Mouse (Mus musculus) adipocyte (in vitro differentiated cells): ENCODE data around the gene Schip1.
A peak's percentile ranks its signal among the peaks of the same experiment; 100 is the strongest.

Experiments used
- DNase-seq: peaks from one replicate; pipeline ENCODE4 v3.0.0-alpha.2; 2016; ENCODE audit warnings: low spot score

The Schip1 gene

DNA sequence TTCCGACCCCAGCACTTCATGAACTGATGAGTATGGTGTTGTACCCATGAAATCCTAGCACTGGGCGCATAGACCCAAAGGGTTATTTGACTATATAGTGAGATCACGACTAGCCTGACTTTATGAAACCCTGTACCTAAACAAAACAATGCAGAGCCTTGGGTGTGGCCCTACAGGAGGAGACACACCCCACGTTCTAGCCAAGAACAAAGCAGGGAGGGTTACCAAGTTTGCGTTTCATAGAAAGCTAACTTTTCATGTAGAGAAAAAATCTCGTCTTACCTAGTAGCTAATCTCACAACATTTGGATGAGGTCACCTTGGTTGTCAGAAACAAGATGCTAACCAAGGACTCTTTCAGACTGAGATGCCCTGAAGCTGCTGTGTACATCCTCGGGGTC, 411.7 kb downstream of the Schip1 start:
- DNase-seq: no peak

DNA sequence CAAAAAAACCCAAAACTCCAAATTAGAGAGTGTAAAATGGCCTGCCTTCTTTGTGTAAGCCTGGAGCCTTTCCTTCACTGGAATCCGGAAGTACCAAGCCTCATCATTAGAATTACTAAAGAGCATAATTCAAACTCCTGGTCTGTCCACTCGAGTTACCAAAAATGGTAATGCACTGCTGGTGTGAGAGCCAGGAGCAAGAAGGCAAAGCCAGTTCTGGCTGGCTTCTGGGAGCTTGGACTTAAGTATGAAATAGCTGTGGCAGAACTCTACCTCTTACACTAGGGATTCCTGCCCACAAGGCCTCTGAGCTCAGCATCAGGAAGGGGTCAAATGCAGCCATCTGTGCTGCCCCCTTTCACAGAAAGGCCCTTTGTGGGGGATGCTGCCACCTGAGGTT, 412.9 kb downstream of the Schip1 start:
- DNase-seq: no peak

DNA sequence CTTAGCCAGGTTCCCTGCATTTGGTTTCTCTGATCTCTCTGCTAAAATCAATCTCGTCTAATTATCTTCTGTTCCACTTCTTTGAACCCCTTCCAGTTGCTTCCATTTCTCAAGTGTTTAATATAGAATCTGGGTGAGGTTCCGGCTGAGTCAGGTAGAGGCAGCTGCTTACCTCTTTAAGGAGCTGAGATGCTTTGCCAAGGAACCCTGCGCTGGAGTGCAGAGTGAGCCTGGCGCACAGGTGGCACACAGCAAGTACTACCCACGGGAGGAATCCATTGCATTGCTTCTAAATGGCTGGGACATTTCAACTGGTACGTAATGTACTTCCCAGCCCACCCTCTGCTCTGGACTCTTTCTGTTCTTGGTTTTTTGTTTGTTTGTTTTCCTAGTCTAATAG, 414.7 kb downstream of the Schip1 start:
- DNase-seq: no peak

DNA sequence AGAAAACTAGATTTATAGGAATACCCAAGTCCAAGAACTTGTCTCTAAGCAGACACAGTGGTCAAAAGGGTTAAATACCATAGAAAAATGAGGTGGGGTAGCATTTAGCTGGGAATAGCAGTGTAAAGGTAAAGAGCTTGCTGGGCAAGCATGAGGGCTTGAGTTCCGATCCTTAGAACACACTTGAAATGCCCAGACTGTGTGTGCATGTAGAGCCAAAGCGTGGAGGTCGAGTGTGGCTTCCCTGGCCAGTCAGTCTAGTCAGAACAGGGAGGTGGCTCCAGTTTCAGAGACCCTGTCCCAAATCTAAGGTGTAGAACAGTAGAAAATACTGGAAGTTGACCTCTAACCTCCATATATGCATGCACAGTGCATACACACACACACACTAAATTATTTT, 418.9 kb downstream of the Schip1 start:
- no peak for DNase-seq

DNA sequence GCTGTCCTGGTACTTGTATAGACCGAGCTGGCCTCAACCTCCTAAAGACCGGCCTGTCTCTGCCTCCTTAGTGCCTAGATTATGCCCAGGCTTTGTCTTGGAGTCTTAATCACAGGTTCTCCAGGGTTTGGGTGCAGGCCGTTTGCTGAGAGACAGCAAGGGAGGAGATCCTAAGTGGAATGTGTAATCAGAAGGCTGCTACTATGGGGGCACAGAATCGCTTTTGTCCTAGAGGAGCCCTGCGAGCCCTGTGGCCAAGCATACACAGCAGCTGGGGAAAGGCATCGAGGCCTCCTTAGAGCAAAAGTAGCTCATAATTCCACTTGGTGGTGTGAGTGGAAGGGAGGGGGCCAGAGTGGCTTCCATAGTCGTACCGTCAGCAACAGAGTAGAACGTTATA, 419.4 kb downstream of the Schip1 start:
- DNase-seq: no peak

DNA sequence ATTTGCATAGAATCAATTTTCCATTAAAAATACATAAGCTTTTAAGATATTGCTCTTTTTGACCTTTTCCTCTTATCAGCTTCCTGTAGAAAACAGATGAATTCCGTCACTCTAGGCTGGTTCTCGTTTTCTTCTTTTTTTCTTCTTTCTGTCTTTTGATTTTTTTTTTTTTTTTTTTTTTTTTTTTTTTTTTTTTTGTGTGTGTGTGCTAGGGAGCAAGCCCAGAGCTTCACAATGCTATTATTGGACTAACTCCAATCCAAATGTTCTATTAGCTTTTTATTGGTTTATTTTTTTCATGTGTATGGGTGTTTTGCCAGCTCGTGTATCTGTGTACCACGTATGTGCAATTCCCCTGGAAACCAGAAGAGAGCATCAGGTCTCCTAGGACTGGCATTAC, 420.0 kb downstream of the Schip1 start:
- DNase-seq: no peak

DNA sequence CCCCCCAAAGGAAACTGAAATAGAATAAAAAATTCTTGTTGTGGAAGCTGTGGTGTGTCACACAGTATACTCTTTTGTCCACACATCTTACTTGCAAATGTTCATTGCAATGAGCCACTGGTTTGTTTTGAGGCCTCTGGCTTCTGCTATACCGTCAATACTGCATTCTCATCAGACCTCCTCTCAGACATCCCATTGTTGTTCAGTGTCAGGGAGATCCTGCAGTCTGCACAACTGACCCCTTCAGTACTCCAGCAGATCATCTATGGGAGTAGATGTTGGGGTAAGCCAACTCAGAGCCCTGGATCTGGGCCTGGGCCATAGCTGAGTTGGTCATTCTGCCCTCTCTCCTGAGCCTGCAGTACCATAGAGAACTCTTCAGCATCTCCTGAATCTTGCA, 423.0 kb downstream of the Schip1 start:
- no peak for DNase-seq

DNA sequence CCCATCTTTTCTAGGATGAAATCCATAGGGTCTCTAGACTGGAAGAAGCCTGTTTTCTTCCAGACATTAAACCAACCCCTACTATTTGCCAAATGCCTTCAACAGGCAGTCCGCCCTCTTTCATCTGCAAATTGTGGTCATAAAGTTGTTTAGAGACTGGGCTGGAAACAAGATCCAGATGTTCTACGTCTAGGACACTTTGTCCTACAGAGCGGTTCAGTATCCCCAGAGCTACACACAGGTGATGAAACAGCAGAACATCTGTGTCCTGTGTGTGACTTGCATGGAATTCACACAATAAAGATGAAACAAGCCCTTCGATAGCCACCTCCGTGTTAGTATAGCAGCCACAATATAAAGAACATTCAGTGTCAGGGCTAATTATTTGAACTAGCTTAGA, 423.7 kb downstream of the Schip1 start:
- no peak for DNase-seq

DNA sequence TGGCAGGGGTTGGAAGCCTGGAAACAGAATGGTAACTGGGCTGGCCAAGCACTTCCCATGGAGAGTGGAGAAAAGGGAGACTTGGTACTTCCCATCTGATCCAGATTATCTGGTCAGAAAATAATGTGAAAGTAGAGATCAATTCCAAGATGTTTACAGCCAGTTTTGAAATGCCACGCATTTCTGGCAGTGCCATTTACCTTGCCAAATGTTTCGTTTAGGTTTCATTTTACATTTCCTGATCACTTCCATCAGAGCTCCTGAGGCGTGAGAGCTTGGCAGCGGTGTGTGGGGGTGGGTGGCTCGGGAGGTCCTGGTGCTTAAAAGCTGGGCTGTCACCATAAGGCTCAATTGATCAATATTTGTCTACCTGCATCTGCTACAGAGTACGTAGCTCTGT, 426.9 kb downstream of the Schip1 start:
- no peak for DNase-seq

DNA sequence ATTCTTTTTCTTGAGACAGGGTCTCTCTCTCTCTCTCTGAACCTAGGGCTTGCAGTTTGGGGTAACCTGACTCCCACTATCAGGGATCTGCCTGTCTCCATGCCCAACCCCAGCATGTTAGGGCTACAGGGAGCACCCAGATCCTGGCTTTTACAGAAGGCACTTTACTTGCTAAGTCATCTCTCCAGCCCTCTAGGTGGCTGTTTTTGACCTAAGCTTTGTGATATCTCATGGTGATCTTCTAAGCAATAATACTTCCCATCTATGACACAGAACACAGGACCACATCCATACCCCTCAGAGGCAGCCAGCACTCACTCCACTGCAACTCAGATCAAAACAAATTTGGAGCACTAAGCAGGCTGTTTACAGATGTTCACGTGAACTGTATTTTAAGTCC, 427.5 kb downstream of the Schip1 start:
- no peak for DNase-seq

DNA sequence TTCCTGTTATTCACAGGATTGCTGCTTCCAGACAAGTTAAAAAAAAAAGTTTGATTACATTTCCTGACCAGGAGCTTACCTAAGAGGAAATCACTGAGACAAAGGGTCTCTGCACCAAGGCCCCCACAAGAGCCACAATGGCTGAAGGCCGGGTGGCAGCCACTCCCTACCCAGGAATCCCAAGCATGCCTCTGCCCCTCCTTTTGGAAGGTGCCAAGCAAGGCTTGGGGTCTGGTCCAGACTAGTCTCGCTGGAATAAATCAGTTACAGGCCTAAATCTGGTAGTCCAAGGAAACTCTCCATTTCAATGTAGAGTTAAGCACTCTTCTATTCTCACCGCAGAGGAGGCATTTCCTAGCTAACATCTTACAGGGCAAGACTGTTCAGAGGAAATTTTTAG, 427.9 kb downstream of the Schip1 start:
- no peak for DNase-seq

DNA sequence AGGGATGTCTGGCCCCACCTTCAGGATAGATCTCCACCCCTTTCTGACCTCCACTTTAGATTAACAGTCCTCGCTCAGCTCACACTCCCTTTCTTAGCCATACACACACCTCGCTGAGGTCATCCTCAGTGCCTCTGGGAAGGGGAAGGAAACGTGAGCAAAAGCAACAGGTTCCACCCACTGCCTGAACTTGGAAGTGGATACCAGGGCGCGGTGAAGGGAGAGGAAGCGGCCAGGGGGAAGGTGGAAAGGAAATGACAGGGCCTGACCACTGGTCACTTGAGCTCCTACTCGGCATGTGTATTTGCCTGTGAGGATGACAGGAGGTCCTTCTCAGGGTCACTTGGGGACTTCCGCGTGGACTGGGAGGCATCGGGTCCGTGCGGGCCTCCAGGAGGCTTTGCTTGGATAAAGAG, 428.6 kb downstream of the Schip1 start:
- peak; percentile 13 for DNase-seq

DNA sequence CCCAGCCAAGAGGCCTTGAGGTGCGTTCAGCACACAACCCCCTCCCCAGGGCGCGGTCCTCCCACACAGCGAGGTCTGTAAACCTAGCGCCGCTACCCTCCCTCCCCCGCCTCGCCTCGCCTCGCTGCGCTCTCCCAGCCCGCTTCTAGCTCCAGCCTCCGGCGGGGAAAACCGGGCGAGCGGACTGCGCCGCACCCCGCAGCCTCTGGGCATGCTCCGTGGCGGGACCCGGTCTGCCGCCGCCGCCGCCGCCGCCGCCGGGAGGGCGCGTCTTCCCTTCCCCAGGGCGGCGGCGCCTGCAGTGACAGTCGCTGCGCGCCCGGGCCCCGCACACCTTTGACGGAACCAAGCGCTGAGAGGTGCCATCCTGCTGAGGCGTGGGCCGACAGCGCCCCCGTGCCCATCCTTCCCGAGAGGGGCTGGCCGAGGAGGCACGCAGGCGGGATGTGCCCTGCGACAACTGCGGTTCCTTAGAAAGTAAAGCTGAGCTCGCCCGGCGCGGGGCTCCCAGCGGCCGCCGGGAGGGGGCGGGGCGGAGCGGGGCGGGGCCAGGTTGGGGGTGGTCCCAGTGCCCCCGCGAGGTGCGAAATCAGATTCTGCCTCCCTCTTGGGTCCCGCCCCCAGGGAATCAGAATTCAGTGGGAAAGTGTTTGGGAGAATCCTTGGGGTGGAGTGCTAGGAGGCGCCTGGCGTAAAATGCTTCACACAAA, 429.1 kb downstream of the Schip1 start:
- peak; percentile 38 for DNase-seq

DNA sequence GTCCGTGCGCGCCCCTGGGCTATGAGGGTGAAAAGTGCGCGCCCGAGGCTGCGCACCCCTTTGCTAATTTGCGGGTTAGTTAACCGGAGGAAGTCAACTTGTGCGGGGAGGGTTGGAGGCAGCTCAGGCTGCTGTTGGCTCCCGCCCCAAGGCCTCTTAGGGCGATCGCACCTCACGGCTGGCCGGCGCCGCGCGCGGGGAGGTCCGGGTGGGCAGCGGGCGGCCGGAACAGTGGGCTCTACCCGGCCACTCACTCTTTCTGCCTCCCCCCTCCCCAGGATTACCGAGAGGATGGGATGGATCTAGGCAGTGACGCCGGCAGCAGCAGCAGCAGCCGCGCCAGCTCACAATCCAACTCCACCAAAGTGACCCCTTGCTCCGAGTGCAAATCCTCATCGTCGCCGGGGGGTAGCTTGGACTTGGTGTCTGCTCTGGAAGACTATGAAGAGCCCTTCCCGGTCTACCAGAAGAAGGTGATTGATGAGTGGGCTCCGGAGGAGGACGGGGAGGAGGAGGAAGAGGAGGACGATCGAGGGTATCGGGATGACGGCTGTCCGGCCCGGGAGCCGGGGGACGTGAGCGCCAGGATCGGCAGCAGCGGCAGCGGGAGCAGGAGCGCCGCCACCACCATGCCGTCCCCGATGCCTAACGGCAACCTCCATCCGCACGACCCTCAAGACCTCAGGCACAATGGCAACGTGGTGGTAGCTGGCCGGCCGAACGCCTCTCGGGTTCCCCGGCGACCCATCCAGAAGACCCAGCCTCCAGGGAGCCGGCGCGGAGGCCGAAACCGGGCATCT, 429.9 kb downstream of the Schip1 start:
- DNase-seq: peak; percentile 9

DNA sequence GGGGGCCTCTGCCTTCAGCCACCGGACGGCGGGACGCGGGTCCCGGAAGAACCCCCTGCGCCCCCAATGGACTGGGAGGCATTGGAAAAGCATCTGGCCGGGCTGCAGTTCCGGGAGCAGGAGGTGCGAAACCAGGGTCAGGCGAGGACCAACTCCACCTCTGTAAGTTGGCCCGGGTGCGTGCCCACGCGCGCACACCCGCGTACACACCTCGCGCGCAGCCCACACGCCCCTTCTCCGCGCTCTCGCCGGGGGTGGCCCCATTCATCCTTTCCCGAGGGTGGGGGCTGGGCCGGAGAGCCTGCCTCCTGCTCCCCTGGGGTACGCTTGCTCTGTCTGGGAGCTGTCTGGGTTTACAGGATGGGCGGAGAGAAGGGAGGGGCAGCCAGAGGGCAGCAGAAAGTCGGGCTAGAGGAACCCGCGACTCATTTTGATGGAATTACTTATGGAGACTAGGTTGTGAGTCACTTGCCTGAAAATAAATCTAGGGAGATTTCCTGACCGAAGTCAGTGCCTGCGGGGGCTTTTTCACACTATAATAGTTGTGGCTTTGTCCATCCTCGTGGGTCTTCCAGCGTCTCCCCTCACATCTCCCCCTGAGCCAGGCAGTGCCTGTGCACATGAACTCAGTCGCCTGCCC, 430.6 kb downstream of the Schip1 start:
- peak; percentile 12 for DNase-seq

DNA sequence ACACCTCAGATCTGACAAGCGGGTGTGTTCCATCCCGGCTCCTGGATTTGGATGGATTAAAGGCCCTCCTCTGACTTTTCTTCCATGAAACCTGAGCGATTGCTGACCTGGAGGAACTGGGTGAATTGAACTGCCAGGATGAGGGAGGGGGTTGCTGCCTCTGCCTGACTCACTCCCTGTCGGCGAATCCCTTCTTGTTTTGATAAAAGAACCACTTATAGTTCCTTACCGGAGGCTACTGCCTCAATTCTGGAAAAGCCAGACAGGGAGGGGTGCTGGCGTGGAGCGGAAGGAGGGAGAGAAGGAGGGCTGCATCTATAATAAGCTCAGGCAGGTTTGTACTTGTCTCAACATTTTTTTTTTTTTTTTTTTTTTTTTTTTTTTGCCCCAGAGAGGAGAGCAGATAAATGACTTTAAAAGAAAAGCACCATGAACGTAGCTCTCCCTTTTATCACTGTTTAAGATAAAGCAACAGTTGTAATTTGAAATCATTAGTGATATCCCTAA, 431.2 kb downstream of the Schip1 start:
- no peak for DNase-seq

DNA sequence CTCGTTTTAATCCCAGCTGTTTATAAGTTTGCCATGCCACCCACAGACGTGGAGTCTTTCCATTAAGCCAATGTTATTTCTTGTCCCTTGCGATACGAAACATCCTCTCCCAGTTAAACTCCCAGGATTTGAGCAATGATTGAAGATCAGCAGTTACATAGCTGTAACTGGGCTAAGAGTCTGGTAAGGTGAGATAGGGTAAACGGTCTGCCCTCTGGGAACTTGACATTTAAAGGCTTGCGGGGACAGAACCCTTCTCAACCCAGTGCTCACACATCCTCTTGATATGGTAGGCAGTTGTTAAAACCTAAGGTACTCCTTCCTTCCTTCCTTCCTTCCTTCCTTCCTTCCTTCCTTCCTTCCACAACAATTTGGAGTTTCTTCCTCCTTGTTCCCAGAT, 431.9 kb downstream of the Schip1 start:
- DNase-seq: no peak

DNA sequence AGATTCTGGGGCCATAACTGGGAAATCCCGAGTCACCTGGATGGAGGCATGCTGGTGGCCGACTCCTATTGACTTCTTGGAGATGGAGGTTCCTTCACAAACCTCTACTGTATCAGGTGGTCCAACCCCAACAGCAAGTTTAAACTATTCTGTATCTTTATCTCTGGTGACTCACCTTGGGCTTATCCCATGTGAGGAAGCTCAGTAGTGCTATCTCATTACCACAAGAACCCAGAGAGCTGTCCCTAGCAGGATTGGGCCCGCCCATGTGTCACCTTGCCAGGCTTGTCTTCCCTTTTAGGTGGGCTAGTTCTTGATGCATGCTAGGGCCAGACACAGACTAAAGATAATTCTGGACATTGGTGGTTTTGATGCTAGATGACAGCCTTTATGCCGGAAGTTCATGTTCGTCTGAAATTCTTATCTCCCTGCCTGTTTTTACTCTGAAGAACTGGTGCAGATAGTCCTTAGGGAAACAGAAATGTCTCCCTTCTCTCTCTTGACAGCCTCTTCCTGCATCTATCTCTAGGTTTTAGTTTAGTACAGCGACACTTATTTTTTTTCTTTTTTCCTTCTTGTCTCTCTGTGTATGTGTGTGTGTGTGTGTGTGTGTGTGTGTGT, 435.0 kb downstream of the Schip1 start:
- no peak for DNase-seq

DNA sequence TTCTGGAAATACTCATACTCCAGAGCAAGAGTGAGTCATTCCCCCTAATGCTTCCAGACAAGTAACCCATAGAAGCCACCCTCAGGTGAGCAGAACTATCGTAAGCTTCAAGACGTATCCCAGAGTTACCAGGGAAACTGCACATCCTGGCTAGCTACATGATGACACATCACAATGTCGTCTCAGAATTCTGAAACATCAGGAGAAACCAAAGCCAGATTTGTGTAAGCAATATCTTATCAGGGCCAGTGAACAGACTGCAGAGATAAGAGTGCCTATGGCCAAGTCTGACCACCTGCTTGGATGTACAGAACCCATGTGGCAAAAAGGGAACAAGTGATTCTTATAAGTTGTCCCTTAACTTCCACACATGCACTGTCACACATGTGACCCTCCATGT, 440.2 kb downstream of the Schip1 start:
- DNase-seq: no peak

DNA sequence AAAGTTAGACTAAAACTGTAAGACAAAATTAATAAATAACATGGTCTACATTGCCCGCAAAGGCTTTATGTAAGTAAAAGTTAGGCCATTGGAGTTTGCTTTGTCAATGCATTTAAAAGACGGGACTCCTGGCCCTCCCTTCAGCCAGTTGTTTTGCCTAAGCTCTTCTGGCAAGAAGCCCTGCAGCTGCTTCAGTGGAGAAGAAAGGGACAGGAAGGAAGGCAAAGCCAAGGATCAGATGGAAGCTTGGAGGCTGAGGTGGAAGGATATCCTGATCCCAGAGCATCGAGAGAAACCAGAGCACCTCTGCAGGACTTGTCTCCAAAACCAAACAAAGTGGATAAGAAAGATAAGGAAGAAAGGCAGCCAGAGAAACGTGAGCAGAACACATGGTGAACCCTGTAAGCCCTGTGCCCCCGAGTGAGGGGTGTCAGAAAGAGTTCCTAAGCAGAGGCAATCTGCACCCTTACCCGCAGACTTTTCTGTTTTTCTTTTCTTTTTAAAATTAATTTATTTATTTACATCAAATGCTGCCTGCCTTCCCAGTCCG, 442.2 kb downstream of the Schip1 start:
- peak; percentile 29 for DNase-seq

DNA sequence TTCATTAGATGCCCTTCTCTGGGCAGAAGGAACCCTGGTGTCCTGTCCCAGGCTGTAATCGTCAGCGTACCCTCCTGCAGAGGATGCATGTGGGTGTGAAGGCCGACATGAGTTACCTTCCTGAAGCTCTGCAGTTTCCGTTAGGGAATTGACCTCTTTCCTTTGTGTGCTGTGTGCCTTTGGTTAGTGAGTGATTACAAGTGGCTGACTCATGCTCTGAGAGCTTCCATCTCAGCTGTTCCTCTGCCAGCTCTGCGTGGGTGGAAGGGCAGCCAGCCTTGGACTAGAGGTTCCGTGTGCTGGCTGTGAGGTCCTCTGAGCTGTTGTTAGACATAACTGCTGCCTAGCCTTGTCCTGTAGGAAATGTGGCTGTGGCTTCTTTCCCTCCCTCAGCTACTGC, 444.0 kb downstream of the Schip1 start:
- peak; percentile 91 for DNase-seq

DNA sequence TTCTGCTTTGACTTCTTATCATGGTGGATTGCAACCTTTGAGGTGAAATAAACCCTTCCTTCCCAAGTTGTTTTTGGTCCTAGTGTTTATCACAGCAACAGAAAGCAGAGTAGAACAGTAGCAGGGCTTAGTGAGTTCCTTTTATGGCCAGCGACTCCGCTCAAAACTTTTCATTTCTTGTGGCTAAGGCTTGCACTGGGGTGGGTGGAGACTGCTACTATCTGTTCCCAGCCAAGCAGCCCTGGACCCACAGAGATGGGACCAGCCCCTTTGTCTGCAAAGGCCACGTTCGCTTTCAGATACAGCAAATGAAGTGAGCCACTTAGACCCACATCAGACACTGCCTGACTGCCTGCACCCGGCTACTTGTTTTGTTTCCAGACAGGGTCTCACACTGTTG, 446.3 kb downstream of the Schip1 start:
- DNase-seq: no peak
